Comparison of ENCODE assay signal across 22 mouse cellular contexts in genomic region chr11:95214305-95214704, GRCm38 (mm10). TPM values are rescaled to one million over a fixed set of nuclear protein-coding genes. Genes with fewer than 3 reads are reported as not detected.
DNase-seq lines count a peak whose midpoint lies in the region; ATAC-seq and TF ChIP-seq lines count a peak whose summit lies in the region.
"Had no signal": no experiment of that assay in that cellular context is flagged by ENCODE, and none has a peak within 500 bp of the region (broad histone marks: within the 10 kb centered on the region; RNA-seq: fewer than 3 reads in every experiment).

No protein-coding gene starts in this region.

- H3K4me3 ChIP-seq in forebrain, embryonic 12.5 days (replicated peaks), result no peak overlapping the region
- no peak overlapping the region for H3K4me3 ChIP-seq in forebrain, embryonic 13.5 days
- peak overlapping the region; percentile 30 for H3K4me3 ChIP-seq in E14TG2a.4 (replicated peaks; ENCODE audit: low read length)
- H3K4me3 ChIP-seq in embryonic facial prominence, embryonic 14.5 days (ENCODE audit: low read depth, low read length), result no peak overlapping the region
- no peak overlapping the region for H3K4me3 ChIP-seq in limb, embryonic 13.5 days
- no peak overlapping the region for H3K4me3 ChIP-seq in midbrain, postnatal 0 days (ENCODE audit: low read depth, low read length)
- H3K4me3 ChIP-seq: kidney, embryonic 15.5 days; liver, embryonic 12.5 days; megakaryocyte, embryonic 14.5 days; neural tube, embryonic 12.5 days had no signal

- DNase-seq in embryonic facial prominence, embryonic 14.5 days (ENCODE audit: low spot score), result peak; percentile 73
- no peak for DNase-seq in midbrain, postnatal 0 days (ENCODE audit: low spot score)
- DNase-seq in adrenal gland, adult (ENCODE audit: inconsistent age in 2 of 2, low spot score in 1 of 2), result no peak
- DNase-seq: cerebellum, adult 18-20 months; spleen, adult 18-20 months had no signal

- no peak for TF ChIP-seq CTCF in E14TG2a.4 (conservative IDR thresholded peaks at IDR 0.05; ENCODE audit: low read length)
- no peak for TF ChIP-seq CTCF in midbrain, postnatal 0 days (IDR thresholded peaks at IDR 0.05)

- no peak overlapping the region for H3K4me2 ChIP-seq in forebrain, embryonic 12.5 days
- no peak overlapping the region for H3K4me2 ChIP-seq in forebrain, embryonic 13.5 days
- H3K4me2 ChIP-seq in embryonic facial prominence, embryonic 14.5 days (ENCODE audit: low read depth, low read length), result peak overlapping the region; percentile 10; the same call in 1 of the 2 replicates
- 0 out of 2 replicates have a peak overlapping the region, but pooled peaks have one; percentile 4 for H3K4me2 ChIP-seq in limb, embryonic 13.5 days (replicated peaks)
- no peak overlapping the region for H3K4me2 ChIP-seq in midbrain, postnatal 0 days (ENCODE audit: low read depth, low read length, poor library complexity, severe bottlenecking)
- H3K4me2 ChIP-seq: kidney, embryonic 15.5 days; liver, embryonic 12.5 days; neural tube, embryonic 12.5 days had no signal

- no peak for ATAC-seq in forebrain, embryonic 12.5 days (ENCODE audit: low FRiP score)
- ATAC-seq in forebrain, embryonic 13.5 days, result no peak
- ATAC-seq in embryonic facial prominence, embryonic 14.5 days (ENCODE audit: low read depth), result peak; percentile 3; the same call in 1 of the 2 replicates
- ATAC-seq in limb, embryonic 13.5 days (ENCODE audit: low FRiP score, low read depth), result no peak
- ATAC-seq in midbrain, postnatal 0 days (ENCODE audit: low FRiP score), result no peak
- no peak for ATAC-seq in granulocyte monocyte progenitor cell, adult 5-6 weeks (replicated peaks; ENCODE audit: poor library complexity, severe bottlenecking)
- ATAC-seq: forebrain, embryonic 14.5 days; liver, embryonic 12.5 days; lung, postnatal 0 days had no signal

- 0 out of 2 replicates have a peak overlapping the region, but pooled peaks have one; percentile 25 for H3K9ac ChIP-seq in forebrain, embryonic 12.5 days
- H3K9ac ChIP-seq in forebrain, embryonic 13.5 days, result no peak overlapping the region
- H3K9ac ChIP-seq in embryonic facial prominence, embryonic 14.5 days (ENCODE audit: low read depth, low read length), result no peak overlapping the region; the same call in 1 of the 2 replicates
- H3K9ac ChIP-seq in limb, embryonic 13.5 days, result no peak overlapping the region
- H3K9ac ChIP-seq in midbrain, postnatal 0 days (replicated peaks; ENCODE audit: low read length, poor library complexity, severe bottlenecking), result no peak overlapping the region
- H3K9ac ChIP-seq: kidney, embryonic 15.5 days; liver, embryonic 12.5 days; neural tube, embryonic 12.5 days had no signal

- no peaks in the 10 kb centered on the region for H3K9me3 ChIP-seq in forebrain, embryonic 12.5 days
- H3K9me3 ChIP-seq in forebrain, embryonic 13.5 days (replicated peaks), result no peaks in the 10 kb centered on the region
- no peaks in the 10 kb centered on the region for H3K9me3 ChIP-seq in E14TG2a.4 (ENCODE audit: low read length)
- no peaks in the 10 kb centered on the region for H3K9me3 ChIP-seq in embryonic facial prominence, embryonic 14.5 days (ENCODE audit: control insufficient read depth, low read length)
- no peaks in the 10 kb centered on the region for H3K9me3 ChIP-seq in limb, embryonic 13.5 days
- H3K9me3 ChIP-seq in midbrain, postnatal 0 days (ENCODE audit: low read length), result no peaks in the 10 kb centered on the region
- H3K9me3 ChIP-seq: kidney, embryonic 15.5 days; liver, embryonic 12.5 days; megakaryocyte, embryonic 14.5 days; neural tube, embryonic 12.5 days had no signal

- H3K27ac ChIP-seq in forebrain, embryonic 12.5 days, result peak overlapping the region; percentile 14; the same call in 1 of the 2 replicates
- H3K27ac ChIP-seq in forebrain, embryonic 13.5 days, result no peak overlapping the region
- H3K27ac ChIP-seq in embryonic facial prominence, embryonic 14.5 days (replicated peaks; ENCODE audit: low read depth, low read length), result peak overlapping the region; percentile 48
- peak overlapping the region; percentile 39; the same call in 1 of the 2 replicates for H3K27ac ChIP-seq in limb, embryonic 13.5 days
- no peak overlapping the region for H3K27ac ChIP-seq in midbrain, postnatal 0 days (ENCODE audit: low read depth, low read length)
- H3K27ac ChIP-seq: kidney, embryonic 15.5 days; liver, embryonic 12.5 days; neural tube, embryonic 12.5 days had no signal

- H3K4me1 ChIP-seq in forebrain, embryonic 12.5 days, result peaks cover 24% of the 10 kb centered on the region
- peaks cover 24% of the 10 kb centered on the region for H3K4me1 ChIP-seq in forebrain, embryonic 13.5 days
- H3K4me1 ChIP-seq in E14TG2a.4 (replicated peaks; ENCODE audit: low read depth, low read length), result peaks cover 53% of the 10 kb centered on the region
- peaks cover 22% of the 10 kb centered on the region for H3K4me1 ChIP-seq in embryonic facial prominence, embryonic 14.5 days (ENCODE audit: control insufficient read depth, insufficient read depth, low read length)
- peaks cover 44% of the 10 kb centered on the region for H3K4me1 ChIP-seq in limb, embryonic 13.5 days
- H3K4me1 ChIP-seq in midbrain, postnatal 0 days (ENCODE audit: insufficient read depth, low read length), result no peaks in the 10 kb centered on the region

- 9% methylated on average over 5 of the region's 5 CpGs for WGBS in forebrain, embryonic 12.5 days
- WGBS in forebrain, embryonic 13.5 days, result 14% methylated on average over 5 of the region's 5 CpGs
- 9% methylated on average over 5 of the region's 5 CpGs for WGBS in embryonic facial prominence, embryonic 14.5 days
- WGBS in limb, embryonic 13.5 days, result 1% methylated on average over 5 of the region's 5 CpGs
- WGBS in midbrain, postnatal 0 days, result 13% methylated on average over 5 of the region's 5 CpGs

- H3K27me3 ChIP-seq in forebrain, embryonic 12.5 days, result peaks cover 17% of the 10 kb centered on the region; the same call in 1 of the 2 replicates
- peaks cover 6% of the 10 kb centered on the region for H3K27me3 ChIP-seq in forebrain, embryonic 13.5 days
- peaks cover 24% of the 10 kb centered on the region for H3K27me3 ChIP-seq in E14TG2a.4 (ENCODE audit: insufficient read depth, low read length)
- H3K27me3 ChIP-seq in embryonic facial prominence, embryonic 14.5 days (replicated peaks; ENCODE audit: control insufficient read depth, insufficient read depth, low read length), result no peaks in the 10 kb centered on the region
- peaks cover 38% of the 10 kb centered on the region for H3K27me3 ChIP-seq in limb, embryonic 13.5 days
- no peaks in the 10 kb centered on the region for H3K27me3 ChIP-seq in midbrain, postnatal 0 days (ENCODE audit: insufficient read depth, low read length)

- no peaks in the 10 kb centered on the region for H3K36me3 ChIP-seq in forebrain, embryonic 12.5 days (replicated peaks)
- no peaks in the 10 kb centered on the region for H3K36me3 ChIP-seq in forebrain, embryonic 13.5 days (ENCODE audit: poor library complexity, severe bottlenecking)
- no peaks in the 10 kb centered on the region for H3K36me3 ChIP-seq in E14TG2a.4 (ENCODE audit: insufficient read depth, low read length)
- H3K36me3 ChIP-seq in embryonic facial prominence, embryonic 14.5 days (ENCODE audit: control insufficient read depth, insufficient read depth, low read length), result no peaks in the 10 kb centered on the region
- H3K36me3 ChIP-seq in limb, embryonic 13.5 days, result no peaks in the 10 kb centered on the region
- H3K36me3 ChIP-seq in midbrain, postnatal 0 days (ENCODE audit: insufficient read depth, low read length), result no peaks in the 10 kb centered on the region
- H3K36me3 ChIP-seq: kidney, embryonic 15.5 days; liver, embryonic 12.5 days; neural tube, embryonic 12.5 days had no signal

RNA-seq across cellular contexts. Expression of gene Tac4, which starts 47.0 kb away (rescaled TPM):
- 0.20 TPM in 1 of 2 replicates, not detected in the other for polyA plus RNA-seq in forebrain, embryonic 12.5 days (2016; fragmentation: Nextera tagmentation; extraction: Ambion mirVana)
- not detected in 2 replicates for polyA plus RNA-seq in forebrain, embryonic 13.5 days (2015; fragmentation: Nextera tagmentation; extraction: Ambion mirVana)
- not detected in 2 replicates for polyA plus RNA-seq in embryonic facial prominence, embryonic 14.5 days (2014; fragmentation: Nextera tagmentation; extraction: Ambion mirVana)
- 0.15 and 0.27 TPM in 2 replicates for polyA plus RNA-seq in limb, embryonic 13.5 days (2015; fragmentation: Nextera tagmentation; extraction: Ambion mirVana)
- not detected in 2 replicates for total RNA-seq in midbrain, postnatal 0 days (2014; rRNA removed)
- polyA plus RNA-seq in midbrain, postnatal 0 days (2015; fragmentation: Nextera tagmentation; extraction: Ambion mirVana), result not detected in 2 replicates
- not detected in 2 replicates for total RNA-seq in granulocyte monocyte progenitor cell, adult 5-6 weeks (2014; fragmentation: Nextera tagmentation)
- total RNA-seq in granulocyte monocyte progenitor cell, adult 5-6 weeks (2017), result not detected in 2 replicates
- total RNA-seq: adrenal gland, adult 18-20 months; common myeloid progenitor, adult 5-6 weeks; layer of hippocampus, adult 8-10 months had no signal
- polyA plus RNA-seq: forebrain, embryonic 14.5 days; gonadal fat pad, adult 2 months; heart, embryonic 16.5 days; neural tube, embryonic 12.5 days; testis, adult 2 months had no signal

Comparison
In these comparisons a context has a peak if more than half of its experiments do, and no peak if none do; other contexts are left out.
1. H3K27ac ChIP-seq: peak in forebrain, embryonic 12.5 days (single experiment), embryonic facial prominence, embryonic 14.5 days (single experiment) and limb, embryonic 13.5 days (single experiment); none in forebrain, embryonic 13.5 days (single experiment) and midbrain, postnatal 0 days (single experiment).
2. H3K4me2 ChIP-seq: peak in embryonic facial prominence, embryonic 14.5 days (single experiment) and limb, embryonic 13.5 days (single experiment); none in forebrain, embryonic 12.5 days (single experiment), forebrain, embryonic 13.5 days (single experiment) and midbrain, postnatal 0 days (single experiment).